Mouse (Mus musculus): ENCODE measurements around the gene Nras. TPM values are rescaled to one million over a fixed set of nuclear protein-coding genes. Genes with fewer than 3 reads are reported as not detected.

Gene Nras
- polyA plus RNA-seq, 1 experiment: 26.1 TPM

- Histone ChIP-seq H3K27ac (ENCODE audit: insufficient read depth, low read length) (no peak overlapping the region), H3K4me1 (ENCODE audit: control insufficient read depth, insufficient read depth, low read length) (no peaks in the 10 kb centered on the region), H3K27me3 (ENCODE audit: control insufficient read depth, insufficient read depth, low read length) (no peaks in the 10 kb centered on the region), H3K4me3 (replicated peaks; ENCODE audit: insufficient read depth, low read depth, low read length) (no peak overlapping the region)
- no peak for DNase-seq
- WGBS: 53% methylated on average over 2 of the region's 2 CpGs
- no peak for TF ChIP-seq CTCF (IDR thresholded peaks at IDR 0.05; ENCODE audit: borderline replicate concordance, insufficient read depth, low read depth, low read length)
Observed at GRCm38 (mm10) chr3:103100735-103101134, 42.6 kb downstream of the Nras start.

GRCm38 (mm10) chr3:103101194-103101593, 43.1 kb downstream of the Nras start:
- Histone ChIP-seq H3K4me1 (ENCODE audit: control insufficient read depth, insufficient read depth, low read length) (no peaks in the 10 kb centered on the region), H3K27me3 (ENCODE audit: control insufficient read depth, insufficient read depth, low read length) (no peaks in the 10 kb centered on the region), H3K27ac (ENCODE audit: insufficient read depth, low read length) (no peak overlapping the region), H3K4me3 (replicated peaks; ENCODE audit: insufficient read depth, low read depth, low read length) (no peak overlapping the region)
- TF ChIP-seq CTCF (IDR thresholded peaks at IDR 0.05; ENCODE audit: borderline replicate concordance, insufficient read depth, low read depth, low read length): no peak
- no peak for TF ChIP-seq POLR2A (IDR thresholded peaks at IDR 0.05; ENCODE audit: borderline replicate concordance, insufficient read depth, low read length)
- no peak for DNase-seq
- 63% methylated on average over 5 of the region's 5 CpGs for WGBS

GRCm38 (mm10) chr3:103101909-103102308, 43.8 kb downstream of the Nras start:
- no peak for TF ChIP-seq CTCF (IDR thresholded peaks at IDR 0.05; ENCODE audit: borderline replicate concordance, insufficient read depth, low read depth, low read length)
- TF ChIP-seq POLR2A (IDR thresholded peaks at IDR 0.05; ENCODE audit: borderline replicate concordance, insufficient read depth, low read length): no peak

GRCm38 (mm10) chr3:103102454-103103390, 44.6 kb downstream of the Nras start, which contains the start of gene Dennd2c:
Gene Dennd2c, plus strand, starts transcription at chr3:103102604.
- no peaks in the 10 kb centered on the region for H3K27me3 ChIP-seq (ENCODE audit: control insufficient read depth, insufficient read depth, low read length)
- H3K4me3 ChIP-seq (replicated peaks; ENCODE audit: insufficient read depth, low read depth, low read length): peak within 1 kb of the TSS; percentile 44
- peak; percentile 43 to 49 for DNase-seq
- no peak for TF ChIP-seq POLR2A (IDR thresholded peaks at IDR 0.05; ENCODE audit: borderline replicate concordance, insufficient read depth, low read length)
- no peak for TF ChIP-seq CTCF (IDR thresholded peaks at IDR 0.05; ENCODE audit: borderline replicate concordance, insufficient read depth, low read depth, low read length)
- no peak within 1 kb of the TSS for H3K27ac ChIP-seq (ENCODE audit: insufficient read depth, low read length)
- 2% methylated on average over 72 of the region's 72 CpGs for WGBS
- no peaks in the 10 kb centered on the region for H3K4me1 ChIP-seq (ENCODE audit: control insufficient read depth, insufficient read depth, low read length)

More at GRCm38 (mm10) chr3:103101909-103102308, 43.8 kb downstream of the Nras start:
- Histone ChIP-seq H3K27ac (ENCODE audit: insufficient read depth, low read length) (no peak overlapping the region), H3K4me1 (ENCODE audit: control insufficient read depth, insufficient read depth, low read length) (no peaks in the 10 kb centered on the region), H3K4me3 (replicated peaks; ENCODE audit: insufficient read depth, low read depth, low read length) (peak overlapping the region; percentile 44), H3K27me3 (ENCODE audit: control insufficient read depth, insufficient read depth, low read length) (no peaks in the 10 kb centered on the region)
- WGBS: 2% methylated on average over 14 of the region's 14 CpGs
- no peak for DNase-seq

- TF ChIP-seq POLR2A (IDR thresholded peaks at IDR 0.05; ENCODE audit: borderline replicate concordance, insufficient read depth, low read length): no peak
- no peak for TF ChIP-seq CTCF (IDR thresholded peaks at IDR 0.05; ENCODE audit: borderline replicate concordance, insufficient read depth, low read depth, low read length)
- no peaks in the 10 kb centered on the region for H3K27me3 ChIP-seq (ENCODE audit: control insufficient read depth, insufficient read depth, low read length)
- no peak overlapping the region for H3K27ac ChIP-seq (ENCODE audit: insufficient read depth, low read length)
- no peak for DNase-seq
- 90% methylated on average over 7 of the region's 7 CpGs for WGBS
- H3K4me3 ChIP-seq (replicated peaks; ENCODE audit: insufficient read depth, low read depth, low read length): no peak overlapping the region
- H3K4me1 ChIP-seq (ENCODE audit: control insufficient read depth, insufficient read depth, low read length): no peaks in the 10 kb centered on the region
Observed at GRCm38 (mm10) chr3:103107565-103108240, 49.6 kb downstream of the Nras start.

GRCm38 (mm10) chr3:103112216-103112615, 54.1 kb downstream of the Nras start:
- H3K27me3 ChIP-seq (ENCODE audit: control insufficient read depth, insufficient read depth, low read length): no peaks in the 10 kb centered on the region
- WGBS: 83% methylated on average over 5 of the region's 5 CpGs
- no peak overlapping the region for H3K4me3 ChIP-seq (replicated peaks; ENCODE audit: insufficient read depth, low read depth, low read length)
- H3K4me1 ChIP-seq (ENCODE audit: control insufficient read depth, insufficient read depth, low read length): no peaks in the 10 kb centered on the region
- no peak for TF ChIP-seq CTCF (IDR thresholded peaks at IDR 0.05; ENCODE audit: borderline replicate concordance, insufficient read depth, low read depth, low read length)
- TF ChIP-seq POLR2A (IDR thresholded peaks at IDR 0.05; ENCODE audit: borderline replicate concordance, insufficient read depth, low read length): no peak
- no peak overlapping the region for H3K27ac ChIP-seq (ENCODE audit: insufficient read depth, low read length)
- DNase-seq: no peak

Other genes starting within 250 kb of the Nras start
- 4.5 and 5.5 TPM in 2 replicates for gene Sycp1, start 122.2 kb upstream of the Nras start, polyA plus RNA-seq (2012; rRNA removed)
- gene Nr1h5, start 94.2 kb upstream of the Nras start, polyA plus RNA-seq (2012; rRNA removed): 0.05 TPM in 1 of 2 replicates, not detected in the other
- 34.3 and 40.0 TPM in 2 replicates for gene Sike1, start 62.6 kb upstream of the Nras start, polyA plus RNA-seq (2012; rRNA removed)
- gene Csde1, start 37.9 kb upstream of the Nras start, polyA plus RNA-seq (2012; rRNA removed): 93.5 and 99.9 TPM in 2 replicates
- gene Ampd1, start 15.7 kb downstream of the Nras start, polyA plus RNA-seq (2012; rRNA removed): not detected in 2 replicates
- gene Dennd2c, start 44.3 kb downstream of the Nras start, polyA plus RNA-seq (2012; rRNA removed): 0.25 and 0.34 TPM in 2 replicates
- 139 TPM in 2 replicates for gene Bcas2, start 113.4 kb downstream of the Nras start, polyA plus RNA-seq (2012; rRNA removed)
- gene Trim33, start 221.0 kb downstream of the Nras start, polyA plus RNA-seq (2012; rRNA removed): 18.1 and 18.5 TPM in 2 replicates